Mouse (Mus musculus): ENCODE data around the gene Gpr153. TPM values are rescaled to one million over a fixed set of nuclear protein-coding genes. Genes with fewer than 3 reads are reported as not detected.
A peak's percentile ranks its signal among the peaks of the same experiment; 100 is the strongest.

Gene Gpr153
- total RNA-seq, 2 experiments from 2014 or later = 5.4 to 6.0 TPM

DNA sequence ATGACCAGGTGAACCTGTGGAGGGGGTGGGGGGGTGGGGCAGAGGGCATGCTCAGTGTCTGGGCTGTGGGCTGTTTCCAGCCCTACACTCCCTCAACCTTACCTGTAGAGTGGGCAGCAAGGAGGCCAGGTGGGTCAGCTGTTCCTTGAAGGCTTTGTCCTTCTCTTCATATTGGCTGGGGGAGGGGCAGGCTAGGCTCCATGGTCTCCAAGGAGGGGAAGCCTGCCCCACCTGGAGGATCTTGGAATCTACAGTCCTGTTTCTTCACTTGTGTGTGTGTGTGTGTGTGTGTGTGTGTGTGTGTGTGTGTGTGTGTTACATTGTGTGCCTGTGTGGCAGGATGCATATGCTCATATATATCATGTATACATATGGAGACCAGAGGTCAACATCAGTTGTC lies 39.9 kb downstream of the Gpr153 start:
- no peak for DNase-seq (ENCODE audit: extremely low spot score in 1 of 2, low spot score in 1 of 2)

DNA sequence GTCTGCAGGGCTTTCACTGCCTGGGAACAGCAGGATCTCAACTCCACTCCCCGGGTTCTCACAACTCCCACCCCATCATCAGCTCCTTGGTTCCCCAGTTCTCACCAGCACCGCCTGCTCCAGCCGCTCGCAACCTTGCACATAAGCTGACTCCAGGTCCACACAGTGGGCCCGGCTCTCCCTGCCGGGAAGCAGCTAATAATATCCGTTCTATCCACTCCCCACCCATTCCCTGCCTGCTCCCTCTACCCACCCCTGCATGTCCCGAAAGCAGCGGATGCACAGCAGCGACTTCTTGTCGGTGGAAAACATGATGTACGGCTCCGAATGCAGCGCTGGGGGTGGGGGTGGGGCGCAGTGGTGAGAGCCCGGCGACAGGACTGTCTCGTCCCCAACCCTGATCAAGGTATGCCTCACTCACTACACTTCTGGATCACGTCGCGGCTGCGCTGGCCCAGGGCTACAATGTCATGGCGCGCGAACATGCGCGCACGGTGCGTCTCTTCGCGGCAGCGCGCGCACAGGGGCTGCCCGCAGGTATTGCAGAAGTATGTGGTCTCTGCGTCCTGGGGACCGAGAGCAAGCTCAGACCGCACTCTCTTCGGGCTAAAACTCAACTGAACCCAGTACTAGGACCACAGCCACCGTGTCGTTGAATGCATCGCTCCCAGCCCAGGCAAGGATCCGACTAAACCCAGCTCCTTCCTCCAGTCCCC lies 41.6 kb downstream of the Gpr153 start:
- DNase-seq (ENCODE audit: extremely low spot score in 1 of 2, low spot score in 1 of 2) = no peak

DNA sequence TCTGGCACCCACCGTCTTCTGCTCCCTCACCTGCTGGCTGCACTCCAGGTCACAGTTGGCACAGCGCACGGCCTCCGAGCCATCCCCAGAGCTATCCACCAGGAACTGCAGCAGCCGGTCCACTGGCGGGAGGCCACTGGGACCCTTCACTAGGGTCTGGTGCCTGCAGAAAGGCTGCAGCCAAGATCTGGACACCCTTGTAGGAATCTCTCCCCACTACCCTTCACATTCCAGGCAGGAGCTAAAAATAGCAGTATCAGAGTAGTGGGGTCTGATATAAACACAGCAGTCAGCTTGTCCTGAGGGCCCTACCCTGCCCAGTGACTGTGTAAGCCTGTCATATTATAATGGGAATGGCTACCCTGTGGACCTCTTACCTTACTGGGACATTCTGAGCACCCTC lies 43.6 kb downstream of the Gpr153 start:
- no peak for DNase-seq (ENCODE audit: extremely low spot score in 1 of 2, low spot score in 1 of 2)

DNA sequence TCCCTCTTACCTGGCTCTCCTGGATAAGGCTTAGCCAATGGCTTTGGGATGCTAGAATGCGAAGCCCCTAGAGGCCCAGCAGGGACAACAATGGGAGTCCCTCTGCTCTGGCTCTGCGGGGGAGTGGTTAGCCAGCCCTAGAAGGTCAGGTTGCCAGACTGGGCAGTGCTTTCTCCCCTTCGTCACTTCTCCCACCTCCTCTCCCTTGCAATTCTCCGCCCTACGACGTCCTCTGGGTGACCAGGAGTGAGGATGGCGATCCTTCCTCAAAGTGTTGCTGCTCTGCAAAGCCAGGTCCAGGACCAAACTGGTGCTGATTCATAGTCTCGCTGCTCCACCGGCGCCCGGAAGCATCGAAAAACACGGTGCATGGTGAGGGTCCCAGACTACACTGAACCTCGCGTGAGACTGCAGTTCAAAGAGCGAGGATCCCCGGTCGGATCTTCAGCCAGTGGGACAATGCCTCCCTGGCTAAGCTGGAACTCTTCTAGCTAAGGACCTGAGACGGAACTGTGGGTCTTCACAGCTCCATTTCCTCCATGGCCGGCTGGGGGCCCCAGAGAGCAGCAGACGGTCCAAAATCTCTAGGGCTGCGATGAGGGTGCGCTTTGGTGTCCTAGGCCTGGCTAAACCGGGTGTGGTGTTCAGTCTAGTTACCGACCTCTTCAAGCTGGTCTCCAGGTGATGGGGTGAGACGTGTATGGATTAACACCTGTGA lies 44.6 kb downstream of the Gpr153 start, which contains the start of gene Rnf207:
TSS of gene Rnf207 (minus strand) at position 477 of the 718 bp plus-strand sequence.
- DNase-seq (ENCODE audit: extremely low spot score in 1 of 2, low spot score in 1 of 2) = peak; percentile 41 to 57

DNA sequence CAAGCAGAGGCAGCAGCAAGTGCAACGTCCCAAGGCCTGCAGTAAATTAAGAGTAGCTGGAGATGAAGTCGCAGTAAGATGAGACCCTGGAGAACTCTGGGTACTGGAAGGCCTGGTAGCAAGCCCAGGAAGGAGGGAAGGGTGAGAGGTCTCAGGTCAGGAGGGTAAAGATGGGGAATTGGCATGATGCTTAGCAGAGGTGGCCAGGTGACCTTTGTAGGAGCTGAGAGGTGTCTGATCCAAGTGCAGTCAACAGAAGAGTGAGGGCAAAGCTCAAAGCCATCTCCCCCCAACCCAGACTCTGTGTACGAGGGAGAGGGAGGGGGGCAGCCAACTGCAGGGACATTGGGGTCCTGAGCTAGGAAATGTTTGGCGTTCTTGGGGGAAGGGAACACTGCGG lies 47.4 kb downstream of the Gpr153 start:
- DNase-seq (ENCODE audit: extremely low spot score in 1 of 2, low spot score in 1 of 2) = no peak

DNA sequence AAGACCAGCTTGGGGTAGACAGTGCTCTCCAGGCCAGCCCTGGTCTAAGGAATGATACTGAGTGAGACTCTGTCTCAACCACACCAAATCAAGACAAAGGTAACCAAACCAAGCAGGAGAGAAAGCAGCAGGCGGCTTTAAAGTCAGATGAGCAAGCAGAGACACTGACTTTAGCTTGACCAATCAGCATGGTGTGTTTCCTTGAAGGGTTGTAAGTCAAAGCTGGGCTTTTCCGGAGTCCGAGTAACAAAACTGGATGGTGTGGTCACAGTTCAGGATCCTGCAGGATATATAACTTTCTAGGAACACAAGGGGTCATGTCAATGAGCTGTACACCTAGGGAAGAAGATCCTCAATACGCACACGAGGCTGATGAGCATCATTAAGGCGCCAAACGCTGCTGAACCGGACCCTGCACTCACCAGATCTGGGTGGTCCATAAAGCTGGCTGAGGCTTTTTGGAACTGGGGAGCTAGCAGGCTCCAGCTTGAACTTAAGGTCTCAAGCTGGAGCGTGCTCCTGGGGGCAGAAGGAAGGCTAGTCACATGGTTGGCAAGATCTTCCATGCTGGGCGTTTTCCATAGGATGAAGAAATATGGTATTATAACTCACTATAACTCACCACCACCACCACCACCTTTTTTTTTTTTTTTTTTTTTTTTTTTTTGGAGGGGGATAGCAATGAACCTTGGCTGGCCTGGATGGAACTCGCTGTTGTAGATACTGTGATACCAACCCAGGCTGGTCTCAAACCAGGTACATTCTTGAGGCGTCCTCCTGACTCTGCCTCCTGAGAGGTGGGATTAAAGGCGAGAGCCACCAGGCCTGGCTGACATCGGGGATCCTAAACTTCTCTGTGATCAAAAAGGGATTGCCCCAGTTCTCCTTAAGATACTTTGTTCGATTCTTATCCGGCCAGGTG lies 50.9 kb downstream of the Gpr153 start:
- DNase-seq (ENCODE audit: extremely low spot score in 1 of 2, low spot score in 1 of 2) = no peak

DNA sequence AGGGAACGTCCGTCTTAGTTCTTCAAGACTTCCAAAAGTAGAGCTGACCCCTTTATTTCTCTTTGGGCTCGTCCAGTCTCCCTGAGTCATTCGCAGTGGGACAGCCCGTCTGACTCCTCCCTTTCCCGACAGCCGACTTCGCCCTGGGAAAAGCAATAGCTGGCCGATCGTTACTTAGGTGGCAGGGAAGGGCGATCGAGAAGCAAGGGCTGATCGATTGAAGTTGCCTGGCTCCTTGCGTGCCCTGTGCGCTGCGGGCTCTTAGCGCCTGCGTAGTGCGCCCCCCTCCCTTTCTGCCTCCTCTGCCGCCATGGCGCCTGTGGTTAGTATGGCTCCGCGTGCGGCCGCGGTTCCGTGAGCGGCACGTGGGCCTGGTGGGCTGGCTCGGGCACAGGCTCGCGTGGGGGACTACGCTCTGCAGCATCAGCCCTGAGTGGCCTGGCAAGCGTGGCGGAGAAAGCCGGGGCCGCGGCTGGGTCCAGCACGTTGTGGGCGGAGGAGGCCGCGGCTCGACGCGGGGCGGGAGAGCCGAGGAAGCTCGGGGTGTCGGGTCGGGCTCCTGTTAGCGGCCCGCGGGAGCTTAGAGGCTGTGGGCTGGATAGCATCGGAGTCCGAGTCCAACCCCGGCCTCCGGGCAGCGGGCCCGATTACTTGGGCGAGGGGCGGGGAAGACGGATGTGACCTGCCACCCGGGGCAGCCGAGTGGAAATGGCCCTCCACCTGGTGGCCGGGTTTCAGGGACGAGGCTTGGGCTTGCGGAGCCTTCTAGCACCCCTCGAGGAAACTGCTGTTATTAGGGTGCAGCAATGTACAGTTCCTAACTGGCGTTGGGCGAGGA lies 51.8 kb downstream of the Gpr153 start, which contains the start of gene Rpl22:
TSS of gene Rpl22 (plus strand) at position 169 of the 838 bp plus-strand sequence.
- peak; percentile 75 to 79 for DNase-seq (ENCODE audit: extremely low spot score in 1 of 2, low spot score in 1 of 2)

DNA sequence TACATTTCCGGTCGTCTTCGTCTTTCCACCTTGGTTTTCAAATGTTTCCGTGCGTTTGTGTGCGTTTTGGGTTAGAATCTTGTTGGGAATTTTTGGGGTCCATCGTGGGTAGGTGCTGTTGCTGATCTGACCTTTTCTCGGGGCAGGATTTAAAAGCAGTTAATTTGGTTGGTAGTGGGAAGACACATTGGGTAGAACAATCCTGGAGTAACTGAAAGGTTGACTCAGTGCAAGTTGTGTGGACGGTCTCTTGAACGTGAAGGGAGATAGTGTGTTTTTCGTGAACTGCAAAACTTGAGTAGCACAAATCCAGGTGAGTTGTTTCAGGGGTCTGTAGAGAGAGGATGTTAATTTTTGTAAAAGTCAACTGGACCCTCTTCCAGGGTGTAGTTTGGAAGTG lies 52.5 kb downstream of the Gpr153 start:
- DNase-seq (ENCODE audit: extremely low spot score in 1 of 2, low spot score in 1 of 2) = no peak

DNA sequence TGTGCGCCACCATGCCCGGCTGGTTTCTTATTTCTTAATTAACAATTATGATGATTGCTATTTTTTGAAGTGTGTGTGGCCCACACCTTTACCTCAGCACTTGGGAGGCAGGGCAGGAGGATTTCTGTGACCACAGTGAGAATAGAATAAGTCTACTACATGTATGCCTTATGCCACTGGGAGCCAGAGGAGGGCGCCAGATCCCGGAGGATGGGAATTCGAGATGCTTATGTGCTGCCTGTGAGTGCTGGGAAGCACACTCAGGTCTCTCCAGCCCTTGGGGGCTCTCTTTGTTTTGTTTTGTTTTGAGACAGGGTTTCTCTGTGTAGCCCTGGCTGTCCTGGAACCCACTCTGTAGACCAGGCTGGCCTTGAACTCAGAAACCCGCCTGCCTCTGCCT lies 54.7 kb downstream of the Gpr153 start:
- DNase-seq (ENCODE audit: extremely low spot score in 1 of 2, low spot score in 1 of 2) = peak in 1 of 2 experiments; percentile 52

DNA sequence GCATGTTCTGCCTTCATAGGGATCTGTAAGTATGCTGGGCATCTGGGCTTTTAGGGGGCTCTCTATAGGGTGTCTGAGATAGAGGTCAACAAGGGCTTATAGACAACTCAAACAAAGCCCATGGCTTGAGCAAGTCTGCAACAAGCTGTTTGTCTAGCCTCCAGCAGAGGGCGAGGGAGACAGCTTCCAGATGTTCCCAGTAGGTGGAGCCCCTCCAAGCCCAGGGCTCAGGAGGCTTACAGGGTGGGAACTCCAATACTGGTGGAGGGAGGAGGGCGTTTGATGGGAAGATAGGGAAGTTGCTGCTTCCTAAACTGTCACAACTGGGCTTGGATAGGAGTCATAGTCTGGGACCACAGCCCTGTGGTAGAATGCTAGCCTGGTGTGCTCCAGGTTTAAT lies 58.9 kb downstream of the Gpr153 start:
- DNase-seq (ENCODE audit: extremely low spot score in 1 of 2, low spot score in 1 of 2) = peak in 1 of 2 experiments; percentile 65

DNA sequence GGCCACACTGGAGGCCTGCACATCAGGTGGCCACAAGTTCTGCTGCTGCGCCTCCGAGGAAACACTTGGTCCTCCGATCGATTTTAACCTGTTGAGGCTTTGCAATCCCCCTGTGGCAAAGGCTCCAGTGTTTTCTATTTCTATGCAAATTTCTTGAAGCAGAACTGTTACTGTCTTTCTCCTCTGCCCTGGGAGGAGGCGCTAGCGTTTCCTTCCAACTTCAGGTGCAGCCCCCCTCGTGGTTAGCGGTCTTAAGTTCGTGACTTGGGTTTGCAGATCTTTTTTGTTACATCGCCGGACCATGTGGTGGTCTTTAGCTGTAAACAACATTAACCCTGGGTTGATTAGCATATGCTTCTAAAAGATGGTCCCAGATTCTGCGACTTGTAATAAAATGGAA lies 59.6 kb downstream of the Gpr153 start:
- DNase-seq (ENCODE audit: extremely low spot score in 1 of 2, low spot score in 1 of 2) = no peak

Other genes with a start within 250 kb of the Gpr153 start
- gene Zbtb48, start 246.6 kb upstream of the Gpr153 start, total RNA-seq (2021) = 10 to 100 TPM; 11.0 to 15.8 TPM
- under 1 TPM; 0.49 to 0.54 TPM for gene Tas1r1, start 235.7 kb upstream of the Gpr153 start, total RNA-seq (2021)
- gene Nol9, start 234.9 kb upstream of the Gpr153 start, total RNA-seq (2021) = 10 to 100 TPM; 20.9 to 22.3 TPM
- gene Plekhg5, start 201.7 kb upstream of the Gpr153 start, total RNA-seq (2021) = 100 to 1,000 TPM; 128 to 173 TPM
- 10 to 100 TPM; 26.4 to 42.6 TPM for gene Tnfrsf25, start 158.3 kb upstream of the Gpr153 start, total RNA-seq (2021)
- 1 to 10 TPM; 1.3 to 1.4 TPM for gene Espn, start 121.9 kb upstream of the Gpr153 start, total RNA-seq (2021)
- not detected for gene Hes2, start 115.4 kb upstream of the Gpr153 start, total RNA-seq (2021)
- gene Acot7, start 96.1 kb upstream of the Gpr153 start, total RNA-seq (2021) = 100 to 1,000 TPM; 318 to 353 TPM
- not detected for gene Hes3, start 17.4 kb downstream of the Gpr153 start, total RNA-seq (2021)
- gene Icmt, start 23.0 kb downstream of the Gpr153 start, total RNA-seq (2021) = 10 to 100 TPM; 38.9 to 45.1 TPM
- 1 to 10 TPM; 2.6 to 5.8 TPM for gene Rnf207, start 44.8 kb downstream of the Gpr153 start, total RNA-seq (2021)
- 100 to 1,000 TPM; 200 to 205 TPM for gene Rpl22, start 51.5 kb downstream of the Gpr153 start, total RNA-seq (2021)
- 100 to 1,000 TPM; 113 to 130 TPM for gene Chd5, start 64.4 kb downstream of the Gpr153 start, total RNA-seq (2021)
- gene Nphp4, start 202.5 kb downstream of the Gpr153 start, total RNA-seq (2021) = 10 to 100 TPM; 21.7 to 27.5 TPM
- gene Kcnab2, start 203.6 kb downstream of the Gpr153 start, total RNA-seq (2021) = 100 to 1,000 TPM; 683 to 696 TPM

Measured in layer of hippocampus, postnatal 25 days (tissue).